Mouse (Mus musculus) embryonic facial prominence, embryonic 14.5 days (tissue): ENCODE results near the gene Ntrk2. TPM values are rescaled to one million over a fixed set of nuclear protein-coding genes. Genes with fewer than 3 reads are reported as not detected.

Experiments
- ATAC-seq: fragments of 200-750 bp; cut with Nextera tagmentation; 2 replicates; pipeline ENCODE4 v1.8.0; 2017; ENCODE audit warnings: low read depth, moderate number of reproducible peaks, moderate TSS enrichment
- DNase-seq: peaks from one replicate; pipeline ENCODE4 v3.0.0-alpha.2; 2015; ENCODE audit warnings: low spot score
- H3K27ac ChIP-seq: fragments of 300-500 bp; sonication (generic); replicated peaks from 2 replicates; pipeline ENCODE4 v1.5.1; 2014; ENCODE audit warnings: low read depth, mild to moderate bottlenecking, low read length, moderate library complexity
- H3K27me3 ChIP-seq: fragments of 300-500 bp; sonication (generic); replicated peaks from 2 replicates; pipeline ENCODE4 v1.6.1; 2014; ENCODE audit warnings: low read length; ENCODE audit not compliant: control insufficient read depth, insufficient read depth
- H3K36me3 ChIP-seq: fragments of 300-500 bp; sonication (generic); 2 replicates; pipeline ENCODE4 v1.6.1; 2014; ENCODE audit warnings: low read length, mixed read lengths; ENCODE audit not compliant: control insufficient read depth, insufficient read depth
- H3K4me1 ChIP-seq: fragments of 300-500 bp; sonication (generic); 2 replicates; pipeline ENCODE4 v1.6.1; 2014; ENCODE audit warnings: antibody characterized with exemption, low read length; ENCODE audit not compliant: control insufficient read depth, insufficient read depth
- H3K4me2 ChIP-seq: fragments of 300-500 bp; sonication (generic); 2 replicates; pipeline ENCODE4 v1.6.1; 2014; ENCODE audit warnings: low read depth, mild to moderate bottlenecking, low read length, moderate library complexity, mixed read lengths
- H3K4me3 ChIP-seq: fragments of 300-500 bp; sonication (generic); 2 replicates; pipeline ENCODE4 v1.5.1; 2014; ENCODE audit warnings: low read depth, mild to moderate bottlenecking, low read length
- H3K9ac ChIP-seq: fragments of 300-500 bp; sonication (generic); 2 replicates; pipeline ENCODE4 v1.6.1; 2014; ENCODE audit warnings: low read depth, mild to moderate bottlenecking, low read length, moderate library complexity, mixed read lengths
- H3K9me3 ChIP-seq: fragments of 300-500 bp; sonication (generic); 2 replicates; pipeline ENCODE4 v1.6.1; 2016; ENCODE audit warnings: low read length; ENCODE audit not compliant: control insufficient read depth
- WGBS: fragments of 180-500 bp; shearing (Covaris S2); extraction: QIAGEN DNeasy Blood & Tissue Kit; methylation state at CpG from one replicate; pipeline ENCODE4 v1.1.7; 2014; 5-methylcytosine and 5-hydroxymethylcytosine counted together
- polyA plus RNA-seq: library from polyadenylated mRNA; unstranded; fragments of >200 nt; fragmentation: Nextera tagmentation; extraction: Ambion mirVana; gene quantifications from 2 replicates; pipeline ENCODE4 v1.2.1, GENCODE M21; 2014

Gene Ntrk2
- polyA plus RNA-seq, 1 experiment from 2014 or later: 43.9 TPM

DNA sequence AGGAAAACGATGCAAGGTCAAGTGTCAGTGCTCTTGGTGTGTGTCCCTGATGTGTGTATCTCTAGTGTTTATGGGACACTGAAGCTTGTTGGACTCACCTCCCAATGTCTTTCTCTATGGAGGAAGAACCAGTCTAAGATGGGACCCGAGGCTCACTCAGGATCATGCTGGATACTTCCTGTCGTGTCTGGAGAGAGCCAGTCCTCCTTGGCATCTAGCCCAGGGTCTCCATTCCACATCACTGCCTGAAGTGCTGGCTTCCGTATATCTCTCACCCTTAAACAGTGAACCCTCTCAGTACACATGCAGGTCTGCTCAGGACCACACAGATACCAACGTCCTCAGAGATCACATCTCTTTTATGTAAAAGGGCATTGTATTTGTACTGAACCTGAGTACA lies 166.1 kb downstream of the Ntrk2 start:
- no peak overlapping the region for H3K27ac ChIP-seq
- ATAC-seq: no peak

DNA sequence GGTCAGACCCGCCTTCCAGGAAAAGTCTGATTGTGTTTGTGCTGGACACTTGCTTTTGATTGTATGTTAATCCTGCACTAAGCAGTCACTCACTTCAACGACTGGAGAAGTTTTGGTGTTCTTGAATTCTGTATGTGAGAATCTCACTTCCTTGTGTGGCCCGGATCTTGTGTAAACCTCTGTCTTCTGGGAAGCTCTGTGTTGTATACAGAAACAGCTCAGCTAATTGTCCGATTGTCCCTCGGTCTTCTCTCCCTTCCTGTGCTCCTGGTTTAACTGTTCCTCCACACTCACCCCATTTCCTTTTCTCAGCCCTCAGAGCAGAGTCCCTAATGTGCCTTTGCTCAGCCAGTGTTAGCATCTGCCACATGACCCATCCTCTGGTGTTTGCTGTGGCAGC lies 190.1 kb downstream of the Ntrk2 start:
- Histone ChIP-seq H3K4me1 (no peaks in the 10 kb centered on the region), H3K4me2 (no peak overlapping the region), H3K36me3 (no peaks in the 10 kb centered on the region), H3K9me3 (no peaks in the 10 kb centered on the region), H3K4me3 (no peak overlapping the region), H3K27ac (no peak overlapping the region), H3K9ac (no peak overlapping the region), H3K27me3 (no peaks in the 10 kb centered on the region)
- WGBS: 76% methylated on average over 5 of the region's 5 CpGs
- ATAC-seq: no peak
- no peak for DNase-seq

More for the DNA sequence above, 166.1 kb downstream of the Ntrk2 start:
- H3K9me3 ChIP-seq: no peaks in the 10 kb centered on the region
- peaks cover 23% of the 10 kb centered on the region for H3K4me1 ChIP-seq
- no peak for DNase-seq
- H3K36me3 ChIP-seq: no peaks in the 10 kb centered on the region
- 45% methylated on average over 5 of the region's 5 CpGs for WGBS
- no peaks in the 10 kb centered on the region for H3K27me3 ChIP-seq
- H3K4me3 ChIP-seq: no peak overlapping the region
- no peak overlapping the region for H3K9ac ChIP-seq
- no peak overlapping the region for H3K4me2 ChIP-seq

DNA sequence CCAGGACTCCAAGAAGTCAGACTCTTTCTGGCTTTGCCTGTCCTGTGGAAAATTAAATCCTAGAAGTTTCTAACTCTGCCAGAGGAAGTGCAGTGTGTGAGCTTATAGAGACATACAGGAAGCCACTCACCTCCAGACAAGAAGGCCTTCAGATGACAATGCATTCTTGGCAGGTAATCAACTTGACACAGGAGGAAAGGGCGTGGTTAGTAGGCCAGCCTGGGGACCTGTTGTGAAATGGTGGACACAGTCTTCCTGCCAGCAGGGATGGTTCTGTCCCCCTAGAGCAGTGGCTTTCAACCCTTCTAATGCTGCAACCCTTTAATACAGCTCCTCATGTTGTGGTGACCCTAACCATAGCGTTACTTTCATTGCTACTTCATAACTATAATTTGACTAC lies 191.4 kb downstream of the Ntrk2 start:
- WGBS: 98% methylated on average over 2 of the region's 2 CpGs
- H3K36me3 ChIP-seq: no peaks in the 10 kb centered on the region
- DNase-seq: no peak

DNA sequence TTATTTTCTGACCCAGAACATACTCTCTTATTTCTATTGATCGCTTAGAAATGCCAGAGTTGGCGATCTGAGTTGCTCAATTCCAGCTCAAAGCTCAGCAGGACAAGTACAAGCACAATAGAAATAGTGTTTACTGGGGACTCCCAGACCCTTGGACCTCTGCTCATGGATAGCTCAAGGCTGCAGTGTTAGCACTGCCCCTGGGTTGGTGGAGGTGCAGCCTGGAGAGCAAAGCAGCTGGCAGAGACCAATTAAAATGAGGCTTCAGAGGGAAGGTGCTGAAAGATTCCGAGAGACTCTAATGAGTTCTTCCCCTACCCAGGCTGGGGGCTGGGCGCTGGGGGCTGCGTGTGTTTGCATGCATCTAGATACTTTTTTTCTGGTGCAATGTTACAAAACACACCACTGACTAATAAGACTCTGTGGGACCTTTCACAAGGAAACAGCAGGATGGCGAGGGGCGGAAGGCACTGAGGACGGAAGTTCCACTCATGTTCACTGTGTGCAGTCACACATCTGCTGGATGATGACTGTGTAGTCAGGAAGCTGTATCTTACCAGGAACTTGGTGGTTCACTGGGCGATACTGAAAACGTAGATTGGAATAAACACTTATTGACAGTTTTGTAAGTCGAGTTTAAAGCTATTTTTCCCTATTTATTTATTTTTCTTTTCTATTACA lies 193.1 kb downstream of the Ntrk2 start:
- Histone ChIP-seq H3K4me2 (no peak overlapping the region), H3K36me3 (no peaks in the 10 kb centered on the region), H3K27me3 (no peaks in the 10 kb centered on the region), H3K9me3 (no peaks in the 10 kb centered on the region), H3K4me1 (0 out of 2 replicates have a peak, but pooled peaks cover 5% of the 10 kb centered on the region), H3K4me3 (no peak overlapping the region), H3K9ac (no peak overlapping the region), H3K27ac (no peak overlapping the region)
- no peak for ATAC-seq
- DNase-seq: no peak
- 57% methylated on average over 11 of the region's 11 CpGs for WGBS

More for the DNA sequence above, 191.4 kb downstream of the Ntrk2 start:
- Histone ChIP-seq H3K4me3 (no peak overlapping the region), H3K27me3 (no peaks in the 10 kb centered on the region), H3K9me3 (no peaks in the 10 kb centered on the region), H3K4me2 (no peak overlapping the region), H3K9ac (no peak overlapping the region), H3K4me1 (no peaks in the 10 kb centered on the region), H3K27ac (no peak overlapping the region)
- ATAC-seq: no peak

DNA sequence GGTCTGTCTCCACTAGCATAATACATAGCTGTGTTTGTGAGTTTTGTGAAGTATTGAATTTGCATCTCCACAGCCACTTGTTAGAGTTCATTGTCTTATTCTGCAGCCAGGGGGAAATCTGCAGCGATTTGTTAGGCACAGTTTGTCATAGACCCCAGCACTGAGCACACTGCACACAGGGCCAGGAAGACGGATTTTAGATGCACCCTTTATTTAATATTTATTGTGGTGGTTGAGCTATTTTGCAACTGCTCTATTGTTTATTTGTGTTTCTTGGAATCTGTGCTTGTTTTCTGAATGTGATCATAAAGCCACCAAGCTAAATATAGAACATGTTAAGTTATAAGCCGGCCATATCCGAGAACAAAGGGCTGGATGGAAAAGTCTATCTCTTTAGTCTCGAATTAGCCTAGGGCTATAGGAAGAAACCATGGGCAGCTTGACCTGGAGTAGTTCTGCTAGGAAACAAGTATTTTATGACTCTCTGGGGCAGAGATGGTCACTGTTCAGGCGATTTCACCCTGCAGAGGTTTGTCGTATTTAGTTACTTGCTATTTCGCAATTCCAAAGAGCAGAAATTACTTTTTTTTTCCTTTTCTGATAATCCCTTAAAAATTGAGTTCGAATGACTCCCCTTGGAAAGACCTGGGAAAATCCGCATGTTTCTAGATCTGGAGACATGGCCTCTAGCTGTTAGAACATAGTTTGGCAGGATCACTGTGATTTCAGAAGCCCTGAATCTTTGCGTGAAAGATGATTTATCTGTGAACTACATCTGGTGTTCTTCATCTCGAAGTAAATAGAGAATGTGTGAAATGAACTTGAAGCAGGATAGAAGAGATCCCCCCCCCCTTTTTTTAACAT lies 196.8 kb downstream of the Ntrk2 start:
- H3K4me3 ChIP-seq: no peak overlapping the region
- 0 out of 2 replicates have a peak, but pooled peaks cover 5% of the 10 kb centered on the region for H3K4me1 ChIP-seq
- no peak overlapping the region for H3K27ac ChIP-seq
- no peaks in the 10 kb centered on the region for H3K27me3 ChIP-seq
- DNase-seq: no peak
- no peak overlapping the region for H3K4me2 ChIP-seq
- H3K36me3 ChIP-seq: no peaks in the 10 kb centered on the region
- ATAC-seq: no peak
- no peaks in the 10 kb centered on the region for H3K9me3 ChIP-seq
- no peak overlapping the region for H3K9ac ChIP-seq
- WGBS: 70% methylated on average over 12 of the region's 12 CpGs

DNA sequence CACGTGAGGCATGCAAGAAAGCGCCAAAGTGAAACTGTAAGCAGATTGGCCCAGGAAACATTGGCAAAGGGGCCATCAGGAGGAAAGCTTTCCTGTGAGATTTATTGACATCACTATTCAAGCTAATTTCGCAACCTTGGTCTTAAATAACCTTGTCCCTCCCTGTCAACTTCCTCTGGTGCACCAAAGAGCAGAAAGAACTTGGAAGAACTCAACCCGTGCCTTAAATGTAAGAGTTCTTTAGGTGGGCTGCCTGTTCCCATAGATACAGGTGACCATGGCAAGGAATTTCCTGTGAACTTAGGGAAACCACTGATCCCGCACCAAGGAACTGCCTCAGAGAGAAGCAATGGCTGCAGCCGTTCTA lies 197.4 kb downstream of the Ntrk2 start:
- Histone ChIP-seq H3K27me3 (no peaks in the 10 kb centered on the region), H3K36me3 (no peaks in the 10 kb centered on the region), H3K4me1 (0 out of 2 replicates have a peak, but pooled peaks cover 5% of the 10 kb centered on the region), H3K4me2 (no peak overlapping the region), H3K9me3 (no peaks in the 10 kb centered on the region), H3K4me3 (no peak overlapping the region), H3K9ac (no peak overlapping the region), H3K27ac (no peak overlapping the region)
- DNase-seq (no peak), ATAC-seq (no peak)
- 70% methylated on average over 6 of the region's 6 CpGs for WGBS

DNA sequence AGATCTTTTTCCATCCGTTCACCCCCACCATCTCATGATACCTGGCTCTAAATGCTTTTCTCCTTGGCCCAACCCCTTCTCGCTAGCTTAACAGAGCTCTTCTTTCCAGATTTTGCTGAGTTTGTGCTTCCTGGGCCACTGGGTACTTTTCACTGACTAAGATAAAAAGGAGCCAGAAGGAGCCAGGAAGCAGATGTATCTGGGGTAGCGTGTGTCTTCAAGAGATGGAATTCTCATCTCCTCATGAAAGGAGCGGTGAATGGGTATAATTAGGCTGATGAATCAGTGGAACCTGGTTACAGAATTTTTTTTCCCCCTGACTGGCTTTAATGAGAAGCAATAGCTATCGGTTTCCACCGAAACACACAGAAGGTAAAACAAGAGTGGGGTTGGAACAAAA lies 198.2 kb downstream of the Ntrk2 start:
- ATAC-seq: no peak
- Histone ChIP-seq H3K4me1 (0 out of 2 replicates have a peak, but pooled peaks cover 5% of the 10 kb centered on the region), H3K4me2 (no peak overlapping the region), H3K27ac (no peak overlapping the region), H3K36me3 (no peaks in the 10 kb centered on the region), H3K4me3 (no peak overlapping the region), H3K27me3 (no peaks in the 10 kb centered on the region), H3K9ac (no peak overlapping the region), H3K9me3 (no peaks in the 10 kb centered on the region)
- WGBS: 63% methylated on average over 6 of the region's 6 CpGs
- DNase-seq: no peak

DNA sequence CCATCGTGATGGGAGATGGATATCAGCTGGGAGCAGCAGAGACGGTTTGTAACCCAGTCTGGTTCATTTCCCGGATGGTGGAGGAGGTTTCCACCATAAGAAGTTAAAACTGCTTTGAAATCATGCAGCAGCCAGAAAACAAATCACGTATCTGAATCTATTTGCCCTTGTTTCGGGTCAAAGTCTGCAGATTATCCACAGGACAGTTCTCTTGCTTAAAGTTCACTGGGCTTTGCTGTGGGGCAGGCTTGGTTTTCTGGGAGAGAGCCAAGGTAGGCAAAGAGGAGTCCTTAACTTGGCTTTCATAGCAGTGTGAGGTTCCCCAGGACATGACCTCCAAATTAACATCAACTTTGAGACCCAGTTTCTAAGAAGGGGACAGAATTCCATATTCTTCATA lies 203.5 kb downstream of the Ntrk2 start:
- Histone ChIP-seq H3K4me3 (no peak overlapping the region), H3K36me3 (no peaks in the 10 kb centered on the region), H3K27me3 (no peaks in the 10 kb centered on the region), H3K9ac (no peak overlapping the region), H3K27ac (no peak overlapping the region), H3K4me1 (peaks cover 24% of the 10 kb centered on the region), H3K4me2 (no peak overlapping the region), H3K9me3 (no peaks in the 10 kb centered on the region)
- ATAC-seq (no peak), DNase-seq (no peak)
- 74% methylated on average over 5 of the region's 5 CpGs for WGBS
